Mouse (Mus musculus) fibroblast of lung, adult 2 months (primary cell): Measurements from ENCODE around the gene Cry2.

ENCODE experiments used
- DNase-seq: peaks from one replicate; pipeline ENCODE4 v3.0.0-alpha.2; 2011; ENCODE audit warnings: low read depth

Cry2 gene

GRCm38 (mm10) chr2:92388081-92388517 is 45.7 kb downstream of the Cry2 start:
- DNase-seq = no peak

GRCm38 (mm10) chr2:92387646-92388045 is 46.2 kb downstream of the Cry2 start:
- DNase-seq = no peak

GRCm38 (mm10) chr2:92386821-92387570 is 46.8 kb downstream of the Cry2 start:
- no peak for DNase-seq

GRCm38 (mm10) chr2:92385113-92386051 is 48.5 kb downstream of the Cry2 start:
- no peak for DNase-seq

- DNase-seq = no peak
Measured at GRCm38 (mm10) chr2:92384101-92384500, 49.7 kb downstream of the Cry2 start.

- DNase-seq = no peak
Measured at GRCm38 (mm10) chr2:92382759-92383158, 51.1 kb downstream of the Cry2 start.

GRCm38 (mm10) chr2:92381901-92382588 is 51.8 kb downstream of the Cry2 start, which contains the start of gene 1700029I15Rik:
Gene 1700029I15Rik (plus strand): TSS chr2:92382538.
- DNase-seq = no peak

- DNase-seq = no peak
Measured at GRCm38 (mm10) chr2:92381161-92381560, 52.7 kb downstream of the Cry2 start.

- no peak for DNase-seq
Measured at GRCm38 (mm10) chr2:92380495-92381050, 53.3 kb downstream of the Cry2 start.

GRCm38 (mm10) chr2:92379783-92380494 is 53.9 kb downstream of the Cry2 start:
- DNase-seq = no peak

- no peak for DNase-seq
Measured at GRCm38 (mm10) chr2:92377320-92377719, 56.5 kb downstream of the Cry2 start.

GRCm38 (mm10) chr2:92376300-92376699 is 57.5 kb downstream of the Cry2 start:
- no peak for DNase-seq

GRCm38 (mm10) chr2:92375788-92376187 is 58.1 kb downstream of the Cry2 start:
- no peak for DNase-seq

GRCm38 (mm10) chr2:92375099-92375623 is 58.7 kb downstream of the Cry2 start:
- DNase-seq = peak; percentile 97

- DNase-seq = no peak
Measured at GRCm38 (mm10) chr2:92374514-92374913, 59.3 kb downstream of the Cry2 start, which contains the start of the genes Pex16 and Large2. Gene Pex16 (plus strand): TSS chr2:92374676. Gene Large2 (minus strand): TSS chr2:92374869.

- no peak for DNase-seq
Measured at GRCm38 (mm10) chr2:92373437-92373813, 60.4 kb downstream of the Cry2 start.

- no peak for DNase-seq
Measured at GRCm38 (mm10) chr2:92372767-92373436, 60.9 kb downstream of the Cry2 start.

GRCm38 (mm10) chr2:92371971-92372690 is 61.7 kb downstream of the Cry2 start:
- no peak for DNase-seq
